In genomic region chr11:86724004-86724403, GRCm38 (mm10) we compare ENCODE assay signal across 17 mouse cellular contexts.
"Had no signal": no experiment of that assay in that cellular context is flagged by ENCODE, and none has a peak within 500 bp of the region (broad histone marks: within the 10 kb centered on the region; RNA-seq: fewer than 3 reads in every experiment).

No protein-coding gene starts in this region.

- H3K9me3 ChIP-seq: liver, embryonic 12.5 days; midbrain, embryonic 10.5 days; midbrain, embryonic 12.5 days; neural tube, embryonic 13.5 days; neural tube, embryonic 15.5 days; stomach, embryonic 15.5 days had no signal

- H3K27ac ChIP-seq: liver, embryonic 12.5 days; liver, embryonic 14.5 days; midbrain, embryonic 10.5 days; midbrain, embryonic 12.5 days; neural tube, embryonic 13.5 days; neural tube, embryonic 15.5 days; stomach, embryonic 15.5 days; stomach, postnatal 0 days had no signal

- H3K4me3 ChIP-seq: liver, embryonic 12.5 days; midbrain, embryonic 10.5 days; midbrain, embryonic 12.5 days; myocyte; neural tube, embryonic 13.5 days; neural tube, embryonic 15.5 days; stomach, embryonic 15.5 days had no signal

- ATAC-seq: liver, embryonic 12.5 days; midbrain, embryonic 16.5 days had no signal

- H3K4me2 ChIP-seq: liver, embryonic 12.5 days; lung, embryonic 14.5 days; midbrain, embryonic 12.5 days; neural tube, embryonic 13.5 days; neural tube, embryonic 15.5 days; stomach, embryonic 15.5 days had no signal

- H3K9ac ChIP-seq: liver, embryonic 12.5 days; liver, embryonic 14.5 days; lung, embryonic 14.5 days; midbrain, embryonic 12.5 days; neural tube, embryonic 13.5 days; neural tube, embryonic 15.5 days; stomach, embryonic 15.5 days had no signal

- H3K4me1 ChIP-seq: liver, embryonic 12.5 days; midbrain, embryonic 10.5 days; midbrain, embryonic 12.5 days; neural tube, embryonic 13.5 days; neural tube, embryonic 15.5 days; stomach, embryonic 15.5 days had no signal

- H3K27me3 ChIP-seq: liver, embryonic 12.5 days; midbrain, embryonic 12.5 days; neural tube, embryonic 13.5 days; neural tube, embryonic 15.5 days; stomach, embryonic 15.5 days had no signal

- DNase-seq: lung, embryonic 14.5 days; lung, postnatal 4 days; midbrain, embryonic 14.5 days; right cerebral cortex, postnatal 14 days; thymus, adult 2 months; thymus, postnatal 25 days; thymus, postnatal 4 days had no signal
